Mouse (Mus musculus) stomach, postnatal 0 days (tissue): ENCODE results near the gene Rnf126. TPM values are rescaled to one million over a fixed set of nuclear protein-coding genes. Genes with fewer than 3 reads are reported as not detected.

Experiments used
- ATAC-seq: fragments of 200-750 bp; cut with Nextera tagmentation; 2 replicates; pipeline ENCODE4 v1.8.0; 2017; ENCODE audit not compliant: low FRiP score, low TSS enrichment
- DNase-seq: peaks from one replicate; pipeline ENCODE4 v3.0.0-alpha.2; 2016; ENCODE audit warnings: low spot score
- H3K27ac ChIP-seq: fragments of 300-500 bp; sonication (generic); replicated peaks from 2 replicates; pipeline ENCODE4 v1.5.1; 2014; ENCODE audit warnings: mild to moderate bottlenecking, control low read depth
- H3K27me3 ChIP-seq: fragments of 300-500 bp; sonication (generic); 2 replicates; pipeline ENCODE4 v1.6.1; 2014; ENCODE audit warnings: low read length; ENCODE audit not compliant: control insufficient read depth, insufficient read depth
- H3K36me3 ChIP-seq: fragments of 300-500 bp; sonication (generic); 2 replicates; pipeline ENCODE4 v1.6.1; 2014; ENCODE audit warnings: low read length, mixed read lengths; ENCODE audit not compliant: control insufficient read depth, insufficient read depth
- H3K4me1 ChIP-seq: fragments of 300-500 bp; sonication (generic); replicated peaks from 2 replicates; pipeline ENCODE4 v1.6.1; 2014; ENCODE audit warnings: antibody characterized with exemption; ENCODE audit not compliant: control insufficient read depth, insufficient read depth
- H3K4me2 ChIP-seq: fragments of 300-500 bp; sonication (generic); replicated peaks from 2 replicates; pipeline ENCODE4 v1.6.1; 2014; ENCODE audit warnings: low read depth, mild to moderate bottlenecking, control low read depth, moderate library complexity
- H3K4me3 ChIP-seq: fragments of 300-500 bp; sonication (generic); 2 replicates; pipeline ENCODE4 v1.5.1; 2014; ENCODE audit warnings: low read depth, low read length, control low read depth
- H3K9ac ChIP-seq: fragments of 300-500 bp; sonication (generic); 2 replicates; pipeline ENCODE4 v1.6.1; 2014; ENCODE audit warnings: mild to moderate bottlenecking, low read length, control low read depth, mixed read lengths
- H3K9me3 ChIP-seq: fragments of 300-500 bp; sonication (generic); 2 replicates; pipeline ENCODE4 v1.6.1; 2016; ENCODE audit warnings: low read length; ENCODE audit not compliant: control insufficient read depth
- CTCF ChIP-seq: IDR thresholded peaks from 2 replicates; pipeline ENCODE4 v1.5.1; 2016; ENCODE audit warnings: antibody characterized with exemption, low read depth, mild to moderate bottlenecking, moderate library complexity
- EP300 ChIP-seq: optimal IDR thresholded peaks from 2 replicates; pipeline ENCODE3; 2016; ENCODE audit warnings: antibody characterized with exemption
- WGBS: fragments of 180-500 bp; shearing (Covaris S2); extraction: QIAGEN DNeasy Blood & Tissue Kit; methylation state at CpG from one replicate; pipeline ENCODE4 v1.1.7; 2014; 5-methylcytosine and 5-hydroxymethylcytosine counted together
- polyA plus RNA-seq: library from polyadenylated mRNA; unstranded; fragments of >200 nt; fragmentation: Nextera tagmentation; extraction: Ambion mirVana; gene quantifications from 2 replicates; pipeline ENCODE4 v1.2.1, GENCODE M21; 2015

Rnf126 gene
- polyA plus RNA-seq, 1 experiment from 2014 or later: 60.0 TPM

GRCm38 (mm10) chr10:79746774-79747151, 20.0 kb downstream of the Rnf126 start:
- Histone ChIP-seq H3K4me3 (peak overlapping the region; percentile 17; the same call in 1 of the 2 replicates), H3K4me1 (peaks cover 3% of the 10 kb centered on the region), H3K27me3 (no peaks in the 10 kb centered on the region), H3K9me3 (no peaks in the 10 kb centered on the region), H3K27ac (no peak overlapping the region), H3K9ac (0 out of 2 replicates have a peak overlapping the region, but pooled peaks have one; percentile 43), H3K4me2 (peak overlapping the region; percentile 43), H3K36me3 (peaks cover 3% of the 10 kb centered on the region; the same call in 1 of the 2 replicates)
- DNase-seq: no peak
- no peak for TF ChIP-seq EP300
- no peak for TF ChIP-seq CTCF
- peak; percentile 38; the same call in 1 of the 2 replicates for ATAC-seq
- 18% methylated on average over 6 of the region's 6 CpGs for WGBS

GRCm38 (mm10) chr10:79745898-79746773, 20.6 kb downstream of the Rnf126 start, which contains the start of gene Polrmt:
TSS of gene Polrmt (minus strand) at chr10:79746581.
- peak; percentile 97 for ATAC-seq
- peak within 1 kb of the TSS; percentile 65 for H3K9ac ChIP-seq
- H3K36me3 ChIP-seq: peaks cover 4% of the 10 kb centered on the region
- peak; percentile 67 for TF ChIP-seq CTCF
- no peak for TF ChIP-seq EP300
- peak; percentile 94 for DNase-seq
- H3K27me3 ChIP-seq: no peaks in the 10 kb centered on the region
- peaks cover 3% of the 10 kb centered on the region for H3K4me1 ChIP-seq
- no peak within 1 kb of the TSS for H3K27ac ChIP-seq
- WGBS: 1% methylated on average over 38 of the region's 38 CpGs
- no peaks in the 10 kb centered on the region for H3K9me3 ChIP-seq
- H3K4me3 ChIP-seq: peak within 1 kb of the TSS; percentile 68
- H3K4me2 ChIP-seq: peak within 1 kb of the TSS; percentile 86

- peak overlapping the region; percentile 86 for H3K4me2 ChIP-seq
- H3K4me3 ChIP-seq: no peak overlapping the region
- peaks cover 3% of the 10 kb centered on the region for H3K4me1 ChIP-seq
- H3K9ac ChIP-seq: no peak overlapping the region
- TF ChIP-seq EP300: no peak
- no peak for TF ChIP-seq CTCF
- 90% methylated on average over 3 of the region's 3 CpGs for WGBS
- H3K9me3 ChIP-seq: no peaks in the 10 kb centered on the region
- DNase-seq: no peak
- no peak overlapping the region for H3K27ac ChIP-seq
- H3K27me3 ChIP-seq: no peaks in the 10 kb centered on the region
- no peak for ATAC-seq
- H3K36me3 ChIP-seq: peaks cover 11% of the 10 kb centered on the region
Observed at GRCm38 (mm10) chr10:79745411-79745810, 21.3 kb downstream of the Rnf126 start.

- ATAC-seq: no peak
- no peak for DNase-seq
- WGBS: 91% methylated on average over 15 of the region's 15 CpGs
- H3K4me1 ChIP-seq: peaks cover 3% of the 10 kb centered on the region
- no peak overlapping the region for H3K4me3 ChIP-seq
- no peaks in the 10 kb centered on the region for H3K27me3 ChIP-seq
- H3K4me2 ChIP-seq: no peak overlapping the region
- H3K9ac ChIP-seq: no peak overlapping the region
- peaks cover 27% of the 10 kb centered on the region for H3K36me3 ChIP-seq
- TF ChIP-seq CTCF (no peak), EP300 (no peak)
- H3K9me3 ChIP-seq: no peaks in the 10 kb centered on the region; the same call in 1 of the 2 replicates
- no peak overlapping the region for H3K27ac ChIP-seq
Observed at GRCm38 (mm10) chr10:79743650-79744365, 22.9 kb downstream of the Rnf126 start.

- Histone ChIP-seq H3K4me3 (no peak overlapping the region), H3K9me3 (no peaks in the 10 kb centered on the region; the same call in 1 of the 2 replicates), H3K4me2 (no peak overlapping the region), H3K27me3 (no peaks in the 10 kb centered on the region), H3K27ac (no peak overlapping the region), H3K9ac (no peak overlapping the region), H3K36me3 (peaks cover 32% of the 10 kb centered on the region), H3K4me1 (peaks cover 3% of the 10 kb centered on the region)
- 85% methylated on average over 11 of the region's 11 CpGs for WGBS
- ATAC-seq: no peak
- TF ChIP-seq CTCF: no peak
- TF ChIP-seq EP300: no peak
- no peak for DNase-seq
Observed at GRCm38 (mm10) chr10:79743161-79743560, 23.6 kb downstream of the Rnf126 start.
